Mouse (Mus musculus) embryonic fibroblast, embryonic 13.5 days (primary cell): ENCODE measurements around the gene Ces3a.
A peak's percentile ranks its signal among the peaks of the same experiment; 100 is the strongest.

Source experiments
- CTCF ChIP-seq: IDR thresholded peaks from 2 replicates; pipeline ENCODE4 v1.5.1; 2011; ENCODE audit warnings: mild to moderate bottlenecking, control low read depth, low read length, moderate library complexity, borderline replicate concordance; ENCODE audit not compliant: insufficient read depth
- POLR2A ChIP-seq: IDR thresholded peaks from 2 replicates; pipeline ENCODE4 v1.6.1; 2011; ENCODE audit warnings: low read depth, mild to moderate bottlenecking, control low read depth, low read length, moderate library complexity

DNA sequence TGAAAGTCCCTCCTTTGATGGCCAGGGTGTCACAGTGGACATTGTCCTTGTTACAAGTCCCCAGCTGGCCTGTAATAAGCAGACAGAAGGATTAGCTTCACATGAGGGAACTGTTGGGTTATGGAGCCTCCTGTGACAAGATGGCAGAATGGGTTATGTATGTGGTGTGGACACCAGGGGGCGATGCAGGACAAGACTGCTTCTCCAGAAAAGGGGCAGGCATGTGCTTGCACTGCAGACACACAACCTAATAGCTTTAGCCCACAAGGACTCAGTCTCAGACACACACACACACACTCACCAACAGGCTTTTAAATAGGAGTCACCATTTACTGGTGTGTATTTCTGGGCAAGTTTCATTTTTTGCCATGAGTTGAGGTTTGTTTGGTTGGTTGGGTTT lies 18.4 kb downstream of the Ces3a start:
- TF ChIP-seq POLR2A (no peak), CTCF (peak; percentile 69; the same call in 1 of the 2 replicates)
